Mouse (Mus musculus) bone marrow macrophage, adult 2 months (primary cell): ENCODE measurements around the gene Wiz.

Source experiments
- CTCF ChIP-seq: IDR thresholded peaks from 2 replicates; pipeline ENCODE4 v1.5.1; 2012; ENCODE audit warnings: low read depth, mild to moderate bottlenecking, low read length, moderate library complexity
- POLR2A ChIP-seq: IDR thresholded peaks from 2 replicates; pipeline ENCODE4 v1.6.1; 2012; ENCODE audit warnings: mild to moderate bottlenecking, low read depth, low read length, borderline replicate concordance

- TF ChIP-seq CTCF (no peak), POLR2A (no peak)
These were observed 42.7 kb upstream of the Wiz start for GRCm38 (mm10) chr17:32431972-32432371.
